Mouse (Mus musculus) stomach, embryonic 15.5 days (tissue): ENCODE measurements around the gene Lhfpl3. TPM values are rescaled to one million over a fixed set of nuclear protein-coding genes. Genes with fewer than 3 reads are reported as not detected.

ENCODE experiments used
- ATAC-seq: fragments of 200-750 bp; cut with Nextera tagmentation; 2 replicates; pipeline ENCODE4 v1.8.0; 2017; ENCODE audit warnings: low read depth, moderate number of reproducible peaks, moderate TSS enrichment; ENCODE audit not compliant: insufficient read depth, low FRiP score
- H3K27ac ChIP-seq: fragments of 300-500 bp; sonication (generic); 2 replicates; pipeline ENCODE4 v1.5.1; 2015; ENCODE audit warnings: mild to moderate bottlenecking, inconsistent platforms
- H3K27me3 ChIP-seq: fragments of 300-500 bp; sonication (generic); replicated peaks from 2 replicates; pipeline ENCODE4 v1.6.1; 2015; ENCODE audit warnings: inconsistent platforms
- H3K36me3 ChIP-seq: fragments of 300-500 bp; sonication (generic); 2 replicates; pipeline ENCODE4 v1.6.1; 2015; ENCODE audit warnings: inconsistent platforms
- H3K4me1 ChIP-seq: fragments of 300-500 bp; sonication (generic); 2 replicates; pipeline ENCODE4 v1.6.1; 2015; ENCODE audit warnings: inconsistent platforms
- H3K4me2 ChIP-seq: fragments of 300-500 bp; sonication (generic); 2 replicates; pipeline ENCODE4 v1.6.1; 2015; ENCODE audit warnings: mild to moderate bottlenecking, inconsistent platforms
- H3K4me3 ChIP-seq: fragments of 300-500 bp; sonication (generic); replicated peaks from 2 replicates; pipeline ENCODE4 v1.5.1; 2015; ENCODE audit warnings: inconsistent platforms
- H3K9ac ChIP-seq: fragments of 300-500 bp; sonication (generic); 2 replicates; pipeline ENCODE4 v1.6.1; 2015; ENCODE audit warnings: inconsistent platforms
- H3K9me3 ChIP-seq: fragments of 300-500 bp; sonication (generic); 2 replicates; pipeline ENCODE4 v1.6.1; 2016; ENCODE audit warnings: inconsistent platforms
- WGBS: fragments of 180-500 bp; shearing (Covaris S2); methylation state at CpG from one replicate; pipeline ENCODE4 v1.1.7; 2015; 5-methylcytosine and 5-hydroxymethylcytosine counted together
- polyA plus RNA-seq: library from polyadenylated mRNA; unstranded; fragments of >200 nt; fragmentation: Nextera tagmentation; extraction: Ambion mirVana; gene quantifications from 2 replicates; pipeline ENCODE4 v1.2.1, GENCODE M21; 2015

Gene Lhfpl3
- polyA plus RNA-seq, 1 experiment from 2014 or later = 0.28 TPM

- 47% methylated on average over 5 of the region's 5 CpGs for WGBS
- Histone ChIP-seq H3K27ac (no peak overlapping the region), H3K9ac (no peak overlapping the region), H3K36me3 (no peaks in the 10 kb centered on the region), H3K4me1 (no peaks in the 10 kb centered on the region), H3K9me3 (no peaks in the 10 kb centered on the region), H3K4me3 (no peak overlapping the region), H3K4me2 (no peak overlapping the region), H3K27me3 (no peaks in the 10 kb centered on the region)
- no peak for ATAC-seq
Observed at GRCm38 (mm10) chr5:22943306-22943705, 197.4 kb downstream of the Lhfpl3 start.

GRCm38 (mm10) chr5:22963300-22963699 is 217.4 kb downstream of the Lhfpl3 start:
- Histone ChIP-seq H3K4me2 (no peak overlapping the region), H3K9me3 (no peaks in the 10 kb centered on the region), H3K36me3 (no peaks in the 10 kb centered on the region), H3K4me1 (no peaks in the 10 kb centered on the region), H3K4me3 (no peak overlapping the region), H3K27ac (no peak overlapping the region), H3K9ac (no peak overlapping the region), H3K27me3 (no peaks in the 10 kb centered on the region)
- ATAC-seq = no peak
- 56% methylated on average over 6 of the region's 6 CpGs for WGBS

GRCm38 (mm10) chr5:22986771-22987170 is 240.9 kb downstream of the Lhfpl3 start:
- Histone ChIP-seq H3K4me1 (no peaks in the 10 kb centered on the region), H3K27me3 (no peaks in the 10 kb centered on the region), H3K4me3 (no peak overlapping the region), H3K27ac (no peak overlapping the region), H3K36me3 (no peaks in the 10 kb centered on the region), H3K9me3 (no peaks in the 10 kb centered on the region), H3K4me2 (no peak overlapping the region), H3K9ac (no peak overlapping the region)
- 92% methylated on average over 2 of the region's 2 CpGs for WGBS
- no peak for ATAC-seq

- 69% methylated on average over 3 of the region's 3 CpGs for WGBS
- Histone ChIP-seq H3K9me3 (no peaks in the 10 kb centered on the region), H3K27me3 (no peaks in the 10 kb centered on the region), H3K4me2 (no peak overlapping the region), H3K4me3 (no peak overlapping the region), H3K4me1 (no peaks in the 10 kb centered on the region), H3K9ac (no peak overlapping the region), H3K27ac (no peak overlapping the region), H3K36me3 (no peaks in the 10 kb centered on the region)
- ATAC-seq = no peak
Observed at GRCm38 (mm10) chr5:22999811-23000210, 254.0 kb downstream of the Lhfpl3 start.

GRCm38 (mm10) chr5:23003123-23003797 is 257.4 kb downstream of the Lhfpl3 start:
- ATAC-seq = no peak
- Histone ChIP-seq H3K27ac (no peak overlapping the region), H3K27me3 (no peaks in the 10 kb centered on the region), H3K4me3 (no peak overlapping the region), H3K9me3 (no peaks in the 10 kb centered on the region), H3K9ac (no peak overlapping the region), H3K36me3 (no peaks in the 10 kb centered on the region), H3K4me2 (no peak overlapping the region), H3K4me1 (no peaks in the 10 kb centered on the region)
- WGBS = 79% methylated on average over 2 of the region's 2 CpGs

GRCm38 (mm10) chr5:23006207-23006606 is 260.3 kb downstream of the Lhfpl3 start:
- no peak overlapping the region for H3K4me2 ChIP-seq
- no peaks in the 10 kb centered on the region for H3K4me1 ChIP-seq
- H3K27ac ChIP-seq = no peak overlapping the region
- H3K9me3 ChIP-seq = no peaks in the 10 kb centered on the region
- no peak for ATAC-seq
- no peak overlapping the region for H3K4me3 ChIP-seq
- no peaks in the 10 kb centered on the region for H3K27me3 ChIP-seq
- 75% methylated on average over 1 of the region's 1 CpGs for WGBS
- no peak overlapping the region for H3K9ac ChIP-seq
- H3K36me3 ChIP-seq = no peaks in the 10 kb centered on the region

- ATAC-seq = no peak
- Histone ChIP-seq H3K27me3 (no peaks in the 10 kb centered on the region), H3K9ac (no peak overlapping the region), H3K9me3 (no peaks in the 10 kb centered on the region), H3K36me3 (no peaks in the 10 kb centered on the region), H3K4me2 (no peak overlapping the region), H3K4me3 (no peak overlapping the region), H3K27ac (no peak overlapping the region), H3K4me1 (no peaks in the 10 kb centered on the region)
- WGBS = 59% methylated on average over 1 of the region's 1 CpGs
Observed at GRCm38 (mm10) chr5:23010460-23010859, 264.6 kb downstream of the Lhfpl3 start.

- H3K27me3 ChIP-seq = no peaks in the 10 kb centered on the region
Observed at GRCm38 (mm10) chr5:23013997-23014396, 268.1 kb downstream of the Lhfpl3 start.

GRCm38 (mm10) chr5:23015587-23016335 is 269.9 kb downstream of the Lhfpl3 start:
- no peak overlapping the region for H3K9ac ChIP-seq
- H3K4me3 ChIP-seq = no peak overlapping the region
- WGBS = 63% methylated on average over 8 of the region's 8 CpGs
- ATAC-seq = no peak
- H3K27me3 ChIP-seq = no peaks in the 10 kb centered on the region
- no peaks in the 10 kb centered on the region for H3K9me3 ChIP-seq
- H3K36me3 ChIP-seq = no peaks in the 10 kb centered on the region
- H3K27ac ChIP-seq = no peak overlapping the region
- H3K4me2 ChIP-seq = no peak overlapping the region
- no peaks in the 10 kb centered on the region for H3K4me1 ChIP-seq

More at GRCm38 (mm10) chr5:23013997-23014396, 268.1 kb downstream of the Lhfpl3 start:
- no peaks in the 10 kb centered on the region for H3K9me3 ChIP-seq
- H3K4me2 ChIP-seq = no peak overlapping the region
- no peaks in the 10 kb centered on the region for H3K36me3 ChIP-seq
- no peak for ATAC-seq
- no peak overlapping the region for H3K4me3 ChIP-seq
- H3K4me1 ChIP-seq = no peaks in the 10 kb centered on the region
- no peak overlapping the region for H3K9ac ChIP-seq
- no peak overlapping the region for H3K27ac ChIP-seq

- ATAC-seq = no peak
- Histone ChIP-seq H3K9me3 (no peaks in the 10 kb centered on the region), H3K27ac (no peak overlapping the region), H3K4me1 (no peaks in the 10 kb centered on the region), H3K9ac (no peak overlapping the region), H3K4me2 (no peak overlapping the region), H3K4me3 (no peak overlapping the region), H3K27me3 (no peaks in the 10 kb centered on the region), H3K36me3 (no peaks in the 10 kb centered on the region)
- 66% methylated on average over 6 of the region's 6 CpGs for WGBS
Observed at GRCm38 (mm10) chr5:23034944-23035726, 289.3 kb downstream of the Lhfpl3 start.

GRCm38 (mm10) chr5:23035727-23036029 is 289.8 kb downstream of the Lhfpl3 start:
- no peak overlapping the region for H3K27ac ChIP-seq
- 67% methylated on average over 5 of the region's 5 CpGs for WGBS
- H3K9ac ChIP-seq = no peak overlapping the region
- no peak overlapping the region for H3K4me2 ChIP-seq
- H3K27me3 ChIP-seq = no peaks in the 10 kb centered on the region
- H3K9me3 ChIP-seq = no peaks in the 10 kb centered on the region
- H3K4me1 ChIP-seq = no peaks in the 10 kb centered on the region
- H3K4me3 ChIP-seq = no peak overlapping the region
- H3K36me3 ChIP-seq = no peaks in the 10 kb centered on the region
- ATAC-seq = no peak

- ATAC-seq = no peak
Observed at GRCm38 (mm10) chr5:23040429-23040828, 294.6 kb downstream of the Lhfpl3 start.

More at GRCm38 (mm10) chr5:23040429-23040828, 294.6 kb downstream of the Lhfpl3 start:
- Histone ChIP-seq H3K27me3 (no peaks in the 10 kb centered on the region), H3K27ac (no peak overlapping the region), H3K4me3 (no peak overlapping the region), H3K4me2 (no peak overlapping the region), H3K36me3 (no peaks in the 10 kb centered on the region), H3K9me3 (no peaks in the 10 kb centered on the region), H3K9ac (no peak overlapping the region), H3K4me1 (no peaks in the 10 kb centered on the region)
- 57% methylated on average over 4 of the region's 4 CpGs for WGBS
